Mouse (Mus musculus) inflammation-experienced regulatory T-cells (primary cell): ENCODE measurements around the gene Cog4. TPM values are rescaled to one million over a fixed set of nuclear protein-coding genes. Genes with fewer than 3 reads are reported as not detected.

Source experiments
- polyA plus RNA-seq, 2 experiments: library from polyadenylated mRNA; unstranded; fragments of 100-300 nt; shearing (Covaris generic); gene quantifications; one replicate each; pipeline ENCODE4 v1.2.1; 2017

Gene Cog4
- 10 to 100 TPM; 50.3 to 57.3 TPM for polyA plus RNA-seq

GRCm38 (mm10) chr8:110846405-110847170 lies at the start of gene Cog4, which contains the start of gene Sf3b3:
Cog4 (plus strand) TSS chr8:110846600.
Sf3b3 (minus strand) TSS chr8:110846787.

GRCm38 (mm10) chr8:110805669-110806068 lies 40.7 kb upstream of the Cog4 start, which contains the start of gene Il34:
Il34 (minus strand) TSS chr8:110805924.

GRCm38 (mm10) chr8:110901839-110902578 lies 55.6 kb downstream of the Cog4 start, which contains the start of gene Fuk:
Fuk (minus strand) TSS chr8:110902488.

GRCm38 (mm10) chr8:110919341-110920031 lies 73.1 kb downstream of the Cog4 start, which contains the start of gene St3gal2:
St3gal2 (plus strand) TSS chr8:110919922.

Other genes with a start within 250 kb of the Cog4 start
- gene Vac14, start 228.0 kb upstream of the Cog4 start, polyA plus RNA-seq = 10 to 100 TPM; 44.7 to 50.2 TPM
- gene Mtss1l, start 125.1 kb upstream of the Cog4 start, polyA plus RNA-seq = under 1 TPM; 0.27 to 0.55 TPM
- gene Il34, start 40.7 kb upstream of the Cog4 start, polyA plus RNA-seq = 1 to 10 TPM in 1 of 2 experiments, under 1 TPM in 1; 0.12 to 3.5 TPM
- 100 to 1,000 TPM; 162 to 164 TPM for gene Sf3b3, start 187 bp downstream of the Cog4 start, polyA plus RNA-seq
- gene Fuk, start 55.9 kb downstream of the Cog4 start, polyA plus RNA-seq = 10 to 100 TPM in 1 of 2 experiments, 1 to 10 TPM in 1; 8.0 to 10.4 TPM
- 10 to 100 TPM; 26.4 to 42.2 TPM for gene St3gal2, start 73.3 kb downstream of the Cog4 start, polyA plus RNA-seq
- gene Ddx19a, start 151.2 kb downstream of the Cog4 start, polyA plus RNA-seq = 10 to 100 TPM; 22.0 to 25.7 TPM
- 10 to 100 TPM; 11.6 to 15.3 TPM for gene Ddx19b, start 185.2 kb downstream of the Cog4 start, polyA plus RNA-seq
- 10 to 100 TPM; 41.4 to 51.0 TPM for gene Aars, start 186.5 kb downstream of the Cog4 start, polyA plus RNA-seq
- 10 to 100 TPM; 26.5 to 43.9 TPM for gene Exosc6, start 209.7 kb downstream of the Cog4 start, polyA plus RNA-seq
- under 1 TPM; 0.20 to 0.34 TPM for gene Clec18a, start 245.8 kb downstream of the Cog4 start, polyA plus RNA-seq
- gene Pdpr, start 248.0 kb downstream of the Cog4 start, polyA plus RNA-seq = 10 to 100 TPM; 15.4 to 19.4 TPM